Mouse (Mus musculus) heart, embryonic 15.5 days (tissue): ENCODE data around the gene Gm20547. TPM values are rescaled to one million over a fixed set of nuclear protein-coding genes. Genes with fewer than 3 reads are reported as not detected.

ENCODE experiments used
- ATAC-seq: fragments of 200-750 bp; cut with Nextera tagmentation; replicated peaks from 2 replicates; pipeline ENCODE4 v1.8.0; 2017; ENCODE audit warnings: low read depth, moderate TSS enrichment; ENCODE audit not compliant: insufficient number of reproducible peaks, insufficient read depth, low FRiP score
- H3K27ac ChIP-seq: fragments of 300-500 bp; sonication (generic); 2 replicates; pipeline ENCODE4 v1.5.1; 2015; ENCODE audit warnings: mild to moderate bottlenecking, inconsistent platforms
- H3K27me3 ChIP-seq: fragments of 300-500 bp; sonication (generic); 2 replicates; pipeline ENCODE4 v1.6.1; 2015; ENCODE audit warnings: inconsistent platforms
- H3K36me3 ChIP-seq: fragments of 300-500 bp; sonication (generic); 2 replicates; pipeline ENCODE4 v1.6.1; 2015; ENCODE audit warnings: mild to moderate bottlenecking, inconsistent platforms
- H3K4me1 ChIP-seq: fragments of 300-500 bp; sonication (generic); replicated peaks from 2 replicates; pipeline ENCODE4 v1.6.1; 2015; ENCODE audit warnings: inconsistent platforms
- H3K4me2 ChIP-seq: fragments of 300-500 bp; sonication (generic); 2 replicates; pipeline ENCODE4 v1.6.1; 2015; ENCODE audit warnings: inconsistent platforms, mild to moderate bottlenecking, moderate library complexity
- H3K4me3 ChIP-seq: fragments of 300-500 bp; sonication (generic); 2 replicates; pipeline ENCODE4 v1.5.1; 2015; ENCODE audit warnings: mild to moderate bottlenecking, inconsistent platforms
- H3K9ac ChIP-seq: fragments of 300-500 bp; sonication (generic); 2 replicates; pipeline ENCODE4 v1.6.1; 2015; ENCODE audit warnings: mild to moderate bottlenecking, inconsistent platforms
- H3K9me3 ChIP-seq: fragments of 300-500 bp; sonication (generic); replicated peaks from 2 replicates; pipeline ENCODE4 v1.6.1; 2016; ENCODE audit warnings: inconsistent platforms
- WGBS: fragments of 180-500 bp; shearing (Covaris S2); methylation state at CpG from one replicate; pipeline ENCODE4 v1.1.7; 2015; ENCODE audit warnings: mixed read lengths; 5-methylcytosine and 5-hydroxymethylcytosine counted together
- polyA plus RNA-seq: library from polyadenylated mRNA; unstranded; fragments of >200 nt; fragmentation: Nextera tagmentation; extraction: Ambion mirVana; gene quantifications from 2 replicates; pipeline ENCODE4 v1.2.1, GENCODE M21; 2015

Gene Gm20547
- polyA plus RNA-seq, 1 experiment from 2014 or later = not detected

- Histone ChIP-seq H3K9me3 (no peaks in the 10 kb centered on the region), H3K36me3 (peaks cover 5% of the 10 kb centered on the region; the same call in 1 of the 2 replicates), H3K4me1 (peaks cover 39% of the 10 kb centered on the region), H3K27ac (peak overlapping the region; percentile 88), H3K27me3 (no peaks in the 10 kb centered on the region), H3K9ac (peak overlapping the region; percentile 94), H3K4me3 (peak overlapping the region; percentile 87), H3K4me2 (peak overlapping the region; percentile 97)
- 11% methylated on average over 50 of the region's 51 CpGs for WGBS
- ATAC-seq = peak; percentile 3; the same call in 1 of the 2 replicates
Measured at GRCm38 (mm10) chr17:34894801-34895530, 13.1 kb upstream of the Gm20547 start.

- peaks cover 5% of the 10 kb centered on the region; the same call in 1 of the 2 replicates for H3K36me3 ChIP-seq
- ATAC-seq = peak; percentile 90
- H3K4me1 ChIP-seq = peaks cover 35% of the 10 kb centered on the region
- H3K9me3 ChIP-seq = no peaks in the 10 kb centered on the region
- no peaks in the 10 kb centered on the region for H3K27me3 ChIP-seq
- WGBS = under 1% methylated on average over 37 of the region's 51 CpGs
- peak overlapping the region; percentile 94 for H3K9ac ChIP-seq
- peak overlapping the region; percentile 88 for H3K27ac ChIP-seq
- H3K4me3 ChIP-seq = peak overlapping the region; percentile 87
- H3K4me2 ChIP-seq = peak overlapping the region; percentile 97
Measured at GRCm38 (mm10) chr17:34894074-34894597, 12.3 kb upstream of the Gm20547 start.

GRCm38 (mm10) chr17:34893072-34893824, 11.4 kb upstream of the Gm20547 start:
- Histone ChIP-seq H3K27ac (peak overlapping the region; percentile 88), H3K9me3 (no peaks in the 10 kb centered on the region), H3K9ac (peak overlapping the region; percentile 53), H3K4me3 (peak overlapping the region; percentile 87), H3K36me3 (peaks cover 5% of the 10 kb centered on the region; the same call in 1 of the 2 replicates), H3K4me1 (peaks cover 35% of the 10 kb centered on the region), H3K27me3 (no peaks in the 10 kb centered on the region), H3K4me2 (peak overlapping the region; percentile 97)
- WGBS = 76% methylated on average over 12 of the region's 12 CpGs
- ATAC-seq = no peak

GRCm38 (mm10) chr17:34891377-34891776, 9.5 kb upstream of the Gm20547 start:
- Histone ChIP-seq H3K4me2 (no peak overlapping the region), H3K4me3 (no peak overlapping the region), H3K27ac (no peak overlapping the region), H3K36me3 (peaks cover 3% of the 10 kb centered on the region; the same call in 1 of the 2 replicates), H3K27me3 (no peaks in the 10 kb centered on the region), H3K9me3 (no peaks in the 10 kb centered on the region), H3K9ac (no peak overlapping the region), H3K4me1 (peaks cover 22% of the 10 kb centered on the region)
- 92% methylated on average over 2 of the region's 2 CpGs for WGBS
- no peak for ATAC-seq

- no peak overlapping the region for H3K9ac ChIP-seq
- H3K4me2 ChIP-seq = no peak overlapping the region
- WGBS = 79% methylated on average over 12 of the region's 12 CpGs
- no peaks in the 10 kb centered on the region for H3K9me3 ChIP-seq
- ATAC-seq = no peak
- no peaks in the 10 kb centered on the region for H3K27me3 ChIP-seq
- no peak overlapping the region for H3K27ac ChIP-seq
- H3K4me3 ChIP-seq = no peak overlapping the region
- H3K36me3 ChIP-seq = no peaks in the 10 kb centered on the region
- H3K4me1 ChIP-seq = peaks cover 11% of the 10 kb centered on the region
Measured at GRCm38 (mm10) chr17:34890074-34890743, 8.4 kb upstream of the Gm20547 start.

GRCm38 (mm10) chr17:34887942-34888341, 6.1 kb upstream of the Gm20547 start:
- Histone ChIP-seq H3K4me1 (no peaks in the 10 kb centered on the region), H3K9me3 (no peaks in the 10 kb centered on the region), H3K36me3 (no peaks in the 10 kb centered on the region), H3K9ac (no peak overlapping the region), H3K4me3 (no peak overlapping the region), H3K27me3 (no peaks in the 10 kb centered on the region), H3K4me2 (no peak overlapping the region), H3K27ac (no peak overlapping the region)
- no peak for ATAC-seq
- WGBS = 80% methylated on average over 5 of the region's 5 CpGs

- H3K9me3 ChIP-seq = no peaks in the 10 kb centered on the region
- H3K36me3 ChIP-seq = no peaks in the 10 kb centered on the region
- no peak overlapping the region for H3K4me2 ChIP-seq
- no peaks in the 10 kb centered on the region for H3K27me3 ChIP-seq
- peaks cover 6% of the 10 kb centered on the region for H3K4me1 ChIP-seq
- WGBS = 47% methylated on average over 3 of the region's 3 CpGs
- no peak overlapping the region for H3K9ac ChIP-seq
- ATAC-seq = no peak
- no peak overlapping the region for H3K4me3 ChIP-seq
- H3K27ac ChIP-seq = no peak overlapping the region
Measured at GRCm38 (mm10) chr17:34885615-34886014, 3.8 kb upstream of the Gm20547 start.

- Histone ChIP-seq H3K9me3 (no peaks in the 10 kb centered on the region), H3K36me3 (no peaks in the 10 kb centered on the region), H3K4me1 (peaks cover 6% of the 10 kb centered on the region), H3K4me3 (no peak overlapping the region), H3K9ac (no peak overlapping the region), H3K4me2 (no peak overlapping the region), H3K27me3 (no peaks in the 10 kb centered on the region), H3K27ac (no peak overlapping the region)
- 83% methylated on average over 6 of the region's 6 CpGs for WGBS
- ATAC-seq = no peak
Measured at GRCm38 (mm10) chr17:34884704-34885103, 2.9 kb upstream of the Gm20547 start.

GRCm38 (mm10) chr17:34883332-34883731, 1.5 kb upstream of the Gm20547 start:
- WGBS = 70% methylated on average over 3 of the region's 3 CpGs
- ATAC-seq = no peak
- H3K4me2 ChIP-seq = no peak overlapping the region

GRCm38 (mm10) chr17:34881166-34881565, 676 bp downstream of the Gm20547 start:
- Histone ChIP-seq H3K4me2 (no peak overlapping the region), H3K27me3 (no peaks in the 10 kb centered on the region), H3K9me3 (no peaks in the 10 kb centered on the region), H3K27ac (no peak overlapping the region), H3K9ac (no peak overlapping the region), H3K4me3 (no peak overlapping the region), H3K4me1 (peaks cover 10% of the 10 kb centered on the region), H3K36me3 (no peaks in the 10 kb centered on the region)
- ATAC-seq = no peak

More at GRCm38 (mm10) chr17:34883332-34883731, 1.5 kb upstream of the Gm20547 start:
- H3K9me3 ChIP-seq = no peaks in the 10 kb centered on the region
- H3K27me3 ChIP-seq = no peaks in the 10 kb centered on the region
- peaks cover 10% of the 10 kb centered on the region for H3K4me1 ChIP-seq
- no peak overlapping the region for H3K4me3 ChIP-seq
- no peak overlapping the region for H3K9ac ChIP-seq
- H3K27ac ChIP-seq = no peak overlapping the region
- no peaks in the 10 kb centered on the region for H3K36me3 ChIP-seq

GRCm38 (mm10) chr17:34879336-34879879, 2.4 kb downstream of the Gm20547 start, which contains the start of gene Zbtb12:
Gene Zbtb12 (plus strand): TSS chr17:34879483.
- no peaks in the 10 kb centered on the region for H3K9me3 ChIP-seq
- 0 out of 2 replicates have a peak within 1 kb of the TSS, but pooled peaks have one; percentile 1 for H3K4me2 ChIP-seq
- H3K27me3 ChIP-seq = no peaks in the 10 kb centered on the region
- peaks cover 10% of the 10 kb centered on the region for H3K4me1 ChIP-seq
- no peak within 1 kb of the TSS for H3K9ac ChIP-seq
- H3K36me3 ChIP-seq = no peaks in the 10 kb centered on the region
- no peak within 1 kb of the TSS for H3K4me3 ChIP-seq
- no peak within 1 kb of the TSS for H3K27ac ChIP-seq
- no peak for ATAC-seq
- 54% methylated on average over 11 of the region's 11 CpGs for WGBS
